Mouse (Mus musculus): ENCODE results near the gene Thra.

DNA sequence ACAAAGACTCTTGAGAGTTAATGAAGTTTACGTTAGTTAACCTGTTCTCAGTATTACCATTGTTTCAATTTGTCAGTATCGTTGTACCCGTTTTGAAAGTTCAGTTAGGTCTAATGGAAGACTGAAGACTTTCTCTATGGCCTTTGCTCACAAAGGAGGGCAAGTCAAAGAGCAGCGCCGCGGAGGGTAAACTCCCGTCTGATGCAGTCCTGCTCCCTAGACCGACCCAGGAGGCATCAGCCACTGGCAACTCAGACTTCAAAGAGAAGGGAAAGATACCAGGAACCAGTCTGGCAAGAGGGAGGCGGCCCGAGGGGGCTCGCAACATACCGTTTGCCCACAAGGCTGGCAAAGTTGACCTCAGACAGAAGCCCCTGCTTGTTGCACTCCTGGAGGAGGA lies 26.7 kb upstream of the Thra start:
- TF ChIP-seq ZC3H11A (IDR thresholded peaks at IDR 0.05; ENCODE audit: low read depth, low read length) (no peak), TCF12 (IDR thresholded peaks at IDR 0.05; ENCODE audit: low read depth, low read length) (no peak), POLR2A (IDR thresholded peaks at IDR 0.05; ENCODE audit: low read depth, low read length) (no peak), MYC (IDR thresholded peaks at IDR 0.05; ENCODE audit: low read depth, low read length) (no peak), USF1 (IDR thresholded peaks at IDR 0.05; ENCODE audit: low read depth, low read length) (no peak), CTCF (conservative IDR thresholded peaks at IDR 0.05 in 1 of 2, IDR thresholded peaks at IDR 0.05 in 1 of 2; ENCODE audit: low read depth in 2 of 2, low read length in 2 of 2) (no peak), SIN3A (IDR thresholded peaks at IDR 0.05; ENCODE audit: low read length) (no peak), HCFC1 (IDR thresholded peaks at IDR 0.05; ENCODE audit: low read depth, low read length) (no peak), MAFK (IDR thresholded peaks at IDR 0.05; ENCODE audit: insufficient replicate concordance, low read length) (no peak), JUN (IDR thresholded peaks at IDR 0.05; ENCODE audit: insufficient read depth, low read depth, low read length) (no peak)
